Mouse (Mus musculus): Measurements from ENCODE around the gene Cela3b.

The Cela3b gene

DNA sequence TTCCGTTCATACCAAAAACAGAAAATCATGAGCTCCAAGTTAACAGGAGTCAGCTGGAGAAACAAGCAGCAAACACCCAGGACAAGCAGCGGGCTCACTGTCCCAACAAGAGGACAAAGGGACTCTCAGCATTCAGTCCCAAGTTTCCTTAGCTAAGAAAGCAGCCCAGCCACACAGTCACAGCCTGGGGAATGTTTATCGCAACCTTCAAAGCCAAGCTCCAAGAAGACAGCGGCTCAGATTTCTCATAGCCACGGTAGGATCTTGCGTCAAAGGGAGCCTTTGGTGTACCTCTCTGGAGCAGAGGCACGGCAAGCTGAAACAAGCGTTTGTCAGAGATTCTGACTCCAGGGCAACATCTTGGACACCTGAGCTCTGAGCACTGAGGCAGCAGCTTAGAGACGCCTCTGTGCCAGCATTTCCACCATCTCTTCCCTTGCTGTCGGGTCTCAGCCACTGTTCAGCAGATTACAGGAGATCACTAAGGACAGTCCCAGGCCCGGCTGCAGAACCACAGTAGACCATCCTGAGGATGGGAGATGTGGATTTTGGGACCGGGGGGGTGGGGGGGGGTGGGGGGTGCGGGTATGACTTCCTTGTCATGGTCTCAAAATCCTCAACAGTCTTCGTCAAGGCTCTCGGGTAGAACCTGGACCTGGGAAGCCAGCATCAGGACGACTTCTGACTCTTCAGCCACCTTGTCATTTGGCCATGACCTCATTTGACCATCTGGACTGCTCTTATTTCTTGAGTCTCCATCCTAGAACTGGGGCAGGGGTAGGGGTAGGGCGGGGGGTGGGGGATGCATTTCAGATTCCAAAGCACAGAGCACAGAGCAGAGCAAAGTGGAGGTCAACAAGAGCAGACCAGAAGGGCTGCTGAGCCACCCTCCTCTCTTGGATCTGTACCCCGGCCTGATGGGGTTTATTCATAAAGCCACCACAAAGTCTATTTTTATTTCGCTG is 54.7 kb downstream of the Cela3b start:
- no peak for DNase-seq (ENCODE audit: low spot score in 2 of 2)

DNA sequence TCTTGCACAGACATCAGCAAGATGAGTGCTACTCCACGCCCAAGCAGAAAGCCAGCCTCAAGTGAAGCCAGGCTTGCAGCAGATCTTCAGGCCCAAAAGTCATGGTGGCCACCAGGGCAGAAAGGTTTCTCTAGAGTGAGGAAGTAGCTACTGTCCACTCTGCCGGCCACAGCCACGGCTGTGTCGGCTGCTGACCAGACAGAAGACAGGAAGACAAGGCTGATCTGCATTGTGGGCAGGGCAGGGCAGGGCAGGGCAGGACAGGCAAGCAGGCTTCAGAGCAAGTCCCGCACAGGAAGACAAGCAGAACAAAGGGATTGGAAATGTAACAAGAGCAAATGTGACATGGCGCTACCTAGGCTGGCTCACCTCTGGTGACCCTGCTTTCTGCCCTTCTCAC is 56.6 kb downstream of the Cela3b start:
- DNase-seq (ENCODE audit: low spot score in 2 of 2), result no peak

DNA sequence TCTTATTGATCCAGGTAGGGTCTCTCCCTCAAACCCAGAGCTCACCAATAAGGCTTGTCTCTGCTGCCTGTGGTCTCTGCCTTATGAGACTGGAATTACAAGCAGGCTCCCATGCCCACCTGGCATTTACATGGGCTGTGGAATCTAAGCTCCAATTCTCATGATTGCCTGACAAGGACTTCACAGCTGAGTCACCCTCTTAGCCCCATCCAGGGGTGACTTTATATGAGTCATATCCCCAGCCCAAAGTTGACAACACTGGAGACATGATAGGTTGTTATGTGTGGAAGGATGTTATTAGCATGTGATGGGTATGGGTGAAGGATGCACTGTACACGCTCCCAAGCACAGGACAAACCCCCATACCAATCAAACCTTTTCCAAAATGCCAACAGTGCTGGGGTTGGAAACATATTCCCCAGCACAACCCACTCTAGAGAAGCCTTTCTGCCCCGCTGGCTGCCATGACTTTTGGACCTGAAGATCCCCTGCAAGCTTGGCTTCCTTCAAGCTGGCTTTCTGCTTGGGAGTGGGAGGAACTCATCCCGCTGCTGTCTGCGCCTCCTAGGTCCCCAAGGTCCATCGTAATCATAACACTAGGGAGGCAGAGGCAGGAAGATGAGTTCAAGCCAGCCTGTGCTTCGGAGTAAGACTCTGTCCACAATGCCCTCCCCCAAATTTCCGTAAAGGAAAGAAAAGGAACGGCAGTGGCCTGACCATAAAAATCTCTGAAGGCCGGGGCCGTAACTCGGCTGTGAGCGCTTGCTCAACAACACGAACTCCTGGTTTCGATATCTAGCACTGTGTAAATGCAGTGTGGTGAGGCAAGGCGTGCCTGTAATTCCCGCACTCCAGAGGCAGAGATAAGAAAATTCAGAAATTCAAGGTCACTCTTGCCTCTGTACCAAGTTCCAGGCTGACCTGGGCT is 58.5 kb downstream of the Cela3b start:
- no peak for DNase-seq (ENCODE audit: low spot score in 2 of 2)

Data from urinary bladder, postnatal 36 days (tissue).